Mouse (Mus musculus): ENCODE data around the gene Fam205a2. TPM values are rescaled to one million over a fixed set of nuclear protein-coding genes. Genes with fewer than 3 reads are reported as not detected.

Fam205a2 gene
- not detected for polyA plus RNA-seq (2017; shearing (Covaris generic))

DNA sequence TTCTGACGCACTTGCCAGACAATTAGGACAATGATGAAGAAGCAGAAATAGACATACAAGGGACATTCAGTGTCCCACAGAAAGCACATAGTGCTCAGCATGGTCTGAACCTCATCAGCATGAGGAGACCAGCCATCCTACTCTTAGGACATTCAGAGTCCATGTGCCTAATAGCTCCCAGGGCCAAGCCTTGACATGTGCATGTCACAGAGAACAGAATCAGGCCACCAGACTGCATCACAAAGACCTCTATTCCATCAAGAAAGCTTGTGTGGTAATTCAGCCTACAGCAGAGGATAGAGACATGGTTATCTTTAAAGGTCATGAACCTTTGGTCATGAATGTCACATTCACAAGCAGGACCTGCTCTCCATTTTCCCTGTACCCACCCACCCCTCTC, at the start of gene Fam205a2:
Fam205a2 (minus strand) TSS at position 101 of the 400 bp plus-strand sequence.

Other genes starting within 250 kb of the Fam205a2 start
- not detected for gene Gm21953, start 233.9 kb downstream of the Fam205a2 start, polyA plus RNA-seq (2017; shearing (Covaris generic))
- not detected for gene Fam205a3, start 209.8 kb downstream of the Fam205a2 start, polyA plus RNA-seq (2017; shearing (Covaris generic))
- gene Gm21586, start 88.8 kb downstream of the Fam205a2 start, polyA plus RNA-seq (2017; shearing (Covaris generic)), result not detected
- not detected for gene Gm2163, start 61.4 kb downstream of the Fam205a2 start, polyA plus RNA-seq (2017; shearing (Covaris generic))
- not detected for gene Gm10591, start 84.0 kb upstream of the Fam205a2 start, polyA plus RNA-seq (2017; shearing (Covaris generic))
- not detected for gene Gm2564, start 101.5 kb upstream of the Fam205a2 start, polyA plus RNA-seq (2017; shearing (Covaris generic))
- gene Ccl27b, start 127.1 kb upstream of the Fam205a2 start, polyA plus RNA-seq (2017; shearing (Covaris generic)), result not detected
- not detected for gene Il11ra2, start 133.7 kb upstream of the Fam205a2 start, polyA plus RNA-seq (2017; shearing (Covaris generic))
- not detected for gene 4930578G10Rik, start 207.4 kb upstream of the Fam205a2 start, polyA plus RNA-seq (2017; shearing (Covaris generic))
- not detected for gene Ccl19, start 228.4 kb upstream of the Fam205a2 start, polyA plus RNA-seq (2017; shearing (Covaris generic))
- not detected for gene Ccl21a, start 245.8 kb upstream of the Fam205a2 start, polyA plus RNA-seq (2017; shearing (Covaris generic))

Measured in CD4-positive, CD25-positive, alpha-beta regulatory T cell, adult 9 weeks (primary cell).